26 mouse cellular contexts compared by ENCODE assay signal in genomic region chr13:107918065-107918464, GRCm38 (mm10).
DNase-seq lines count a peak whose midpoint lies in the region; ATAC-seq lines count a peak whose summit lies in the region.
"Had no signal": no experiment of that assay in that cellular context is flagged by ENCODE, and none has a peak within 500 bp of the region (broad histone marks: within the 10 kb centered on the region; RNA-seq: fewer than 3 reads in every experiment).

No protein-coding gene starts in this region.

- ATAC-seq in common myeloid progenitor, adult 5-6 weeks (replicated peaks; ENCODE audit: low read depth, poor library complexity, severe bottlenecking): 0 out of 2 replicates have a peak, but pooled peaks have one; percentile 45
- peak; percentile 33; the same call in 1 of the 2 replicates for ATAC-seq in megakaryocyte progenitor cell, adult 5-6 weeks (replicated peaks; ENCODE audit: poor library complexity)
- ATAC-seq: forebrain, embryonic 15.5 days; hindbrain, embryonic 16.5 days; intestine, embryonic 16.5 days; liver, embryonic 12.5 days; liver, postnatal 0 days; midbrain, embryonic 13.5 days had no signal

- peak; percentile 43 for DNase-seq in thymus, postnatal 0 days (ENCODE audit: low spot score)
- DNase-seq in thymus, adult 18-20 months: no peak
- no peak for DNase-seq in adrenal gland, postnatal 36 days
- DNase-seq in MN1 (ENCODE audit: low spot score) (no peak), liver (no peak)
- DNase-seq: adrenal gland, postnatal 25 days; cerebellum, adult 8-10 months; cerebellum, postnatal 25 days; embryo, embryonic 11 days; gastrocnemius, postnatal 25 days; heart, adult 18-20 months; heart, postnatal 10 days; kidney, adult 9 months; kidney, postnatal 10 days; layer of hippocampus, adult 9-11 months; liver, postnatal 0 days; lung, postnatal 36 days; right cerebral cortex, postnatal 25 days; thymus, postnatal 25 days had no signal
